Mouse (Mus musculus): ENCODE measurements at regions not wholly inside any gene's neighbourhood (a gene's known extent, or its start where the extent isn't known, plus 50 kb on each side); places are given as distances from the start of the nearest gene placed in this dataset.

DNA sequence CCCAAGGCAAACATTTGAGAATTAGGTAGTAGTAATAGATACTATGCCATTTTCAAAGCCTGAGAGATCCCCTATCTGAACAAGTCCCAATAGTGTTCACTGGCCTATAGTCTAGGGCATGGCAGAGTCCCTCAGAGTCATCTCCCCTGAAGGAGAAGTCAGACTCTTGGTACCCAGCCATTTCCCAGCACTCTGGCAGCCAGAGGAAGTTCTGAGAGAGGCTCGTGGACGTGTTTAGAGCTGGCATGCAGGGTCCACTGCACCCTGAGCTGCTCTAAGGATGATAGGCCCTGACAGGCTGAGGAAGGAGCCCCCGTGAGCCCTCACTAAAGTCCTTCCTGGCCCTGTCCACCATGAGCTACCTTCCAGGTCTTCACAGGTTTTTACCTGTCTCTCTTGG lies 99.8 kb downstream of the 3100002H09Rik start:
- TF ChIP-seq CTCF (IDR thresholded peaks at IDR 0.05; ENCODE audit: extremely low read depth, insufficient read depth, insufficient read length, insufficient replicate concordance) (no peak), POLR2A (IDR thresholded peaks at IDR 0.05; ENCODE audit: low read depth, low read length) (no peak)

Data from spleen, adult 2 months (tissue).